Mouse (Mus musculus): ENCODE measurements around the gene Tmem132b.
A peak's percentile ranks its signal among the peaks of the same experiment; 100 is the strongest.

Tmem132b gene

GRCm38 (mm10) chr5:125518640-125519039 lies 12.9 kb upstream of the Tmem132b start:
- no peak for DNase-seq

- DNase-seq = peak; percentile 38 to 39
Observed at GRCm38 (mm10) chr5:125520930-125521590, 10.5 kb upstream of the Tmem132b start.

GRCm38 (mm10) chr5:125523361-125523760 lies 8.2 kb upstream of the Tmem132b start:
- DNase-seq = no peak

- no peak for DNase-seq
Observed at GRCm38 (mm10) chr5:125525516-125525915, 6.1 kb upstream of the Tmem132b start.

- DNase-seq = no peak
Observed at GRCm38 (mm10) chr5:125526464-125526863, 5.1 kb upstream of the Tmem132b start.

GRCm38 (mm10) chr5:125529109-125529508 lies 2.5 kb upstream of the Tmem132b start:
- DNase-seq = peak; percentile 35 to 43

GRCm38 (mm10) chr5:125532191-125532544 lies 594 bp downstream of the Tmem132b start:
- DNase-seq = no peak

GRCm38 (mm10) chr5:125532545-125533224 lies 1.1 kb downstream of the Tmem132b start:
- DNase-seq = no peak

- no peak for DNase-seq
Observed at GRCm38 (mm10) chr5:125533225-125533900, 1.8 kb downstream of the Tmem132b start.

- no peak for DNase-seq
Observed at GRCm38 (mm10) chr5:125534168-125534610, 2.6 kb downstream of the Tmem132b start.

- no peak for DNase-seq
Observed at GRCm38 (mm10) chr5:125534611-125535324, 3.2 kb downstream of the Tmem132b start.

- no peak for DNase-seq
Observed at GRCm38 (mm10) chr5:125545090-125545489, 13.5 kb downstream of the Tmem132b start.

GRCm38 (mm10) chr5:125546293-125546692 lies 14.7 kb downstream of the Tmem132b start:
- DNase-seq = no peak

GRCm38 (mm10) chr5:125549750-125550489 lies 18.3 kb downstream of the Tmem132b start:
- no peak for DNase-seq

- no peak for DNase-seq
Observed at GRCm38 (mm10) chr5:125555732-125556131, 24.2 kb downstream of the Tmem132b start.

- DNase-seq = no peak
Observed at GRCm38 (mm10) chr5:125563492-125563891, 31.9 kb downstream of the Tmem132b start.

GRCm38 (mm10) chr5:125565725-125566124 lies 34.2 kb downstream of the Tmem132b start:
- no peak for DNase-seq

- DNase-seq = no peak
Observed at GRCm38 (mm10) chr5:125568457-125568856, 36.9 kb downstream of the Tmem132b start.

GRCm38 (mm10) chr5:125572011-125572410 lies 40.4 kb downstream of the Tmem132b start:
- DNase-seq = no peak

- DNase-seq = no peak
Observed at GRCm38 (mm10) chr5:125574886-125575285, 43.3 kb downstream of the Tmem132b start.

GRCm38 (mm10) chr5:125575866-125576265 lies 44.3 kb downstream of the Tmem132b start:
- DNase-seq = no peak

GRCm38 (mm10) chr5:125578661-125579060 lies 47.1 kb downstream of the Tmem132b start:
- no peak for DNase-seq

Data from lung, adult 18-20 months (tissue).